Mouse (Mus musculus) lung, postnatal 0 days (tissue): ENCODE results near the gene Ehd1.

Experiments used
- CTCF ChIP-seq: IDR thresholded peaks from 2 replicates; pipeline ENCODE4 v1.5.1; 2016; ENCODE audit warnings: antibody characterized with exemption, mild to moderate bottlenecking
- EP300 ChIP-seq: IDR thresholded peaks from 2 replicates; pipeline ENCODE4 v1.6.1; 2016; ENCODE audit warnings: antibody characterized with exemption, mild to moderate bottlenecking, control low read depth

DNA sequence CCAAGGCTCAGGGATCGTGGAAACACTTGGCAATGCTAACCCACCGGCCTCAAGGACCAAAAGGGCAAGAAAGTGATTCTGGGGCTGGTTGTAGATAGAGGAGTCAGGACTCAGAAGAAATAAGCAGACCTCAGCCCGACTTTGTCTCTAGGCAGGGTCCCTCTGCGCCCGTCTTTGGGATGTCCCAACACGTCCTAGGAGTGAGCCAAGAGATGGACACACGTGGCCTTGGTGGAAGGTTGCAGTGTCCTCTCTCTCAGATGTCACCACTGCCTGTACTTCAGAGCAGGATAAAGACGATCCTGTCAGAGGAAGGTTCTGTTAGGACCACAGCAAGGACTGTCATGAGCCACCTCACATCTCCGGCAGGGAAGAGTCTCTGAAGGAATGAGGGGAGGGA lies 5.9 kb upstream of the Ehd1 start:
- no peak for TF ChIP-seq EP300
- TF ChIP-seq CTCF = no peak
